Mouse (Mus musculus): Measurements from ENCODE around the gene Adprh.

DNA sequence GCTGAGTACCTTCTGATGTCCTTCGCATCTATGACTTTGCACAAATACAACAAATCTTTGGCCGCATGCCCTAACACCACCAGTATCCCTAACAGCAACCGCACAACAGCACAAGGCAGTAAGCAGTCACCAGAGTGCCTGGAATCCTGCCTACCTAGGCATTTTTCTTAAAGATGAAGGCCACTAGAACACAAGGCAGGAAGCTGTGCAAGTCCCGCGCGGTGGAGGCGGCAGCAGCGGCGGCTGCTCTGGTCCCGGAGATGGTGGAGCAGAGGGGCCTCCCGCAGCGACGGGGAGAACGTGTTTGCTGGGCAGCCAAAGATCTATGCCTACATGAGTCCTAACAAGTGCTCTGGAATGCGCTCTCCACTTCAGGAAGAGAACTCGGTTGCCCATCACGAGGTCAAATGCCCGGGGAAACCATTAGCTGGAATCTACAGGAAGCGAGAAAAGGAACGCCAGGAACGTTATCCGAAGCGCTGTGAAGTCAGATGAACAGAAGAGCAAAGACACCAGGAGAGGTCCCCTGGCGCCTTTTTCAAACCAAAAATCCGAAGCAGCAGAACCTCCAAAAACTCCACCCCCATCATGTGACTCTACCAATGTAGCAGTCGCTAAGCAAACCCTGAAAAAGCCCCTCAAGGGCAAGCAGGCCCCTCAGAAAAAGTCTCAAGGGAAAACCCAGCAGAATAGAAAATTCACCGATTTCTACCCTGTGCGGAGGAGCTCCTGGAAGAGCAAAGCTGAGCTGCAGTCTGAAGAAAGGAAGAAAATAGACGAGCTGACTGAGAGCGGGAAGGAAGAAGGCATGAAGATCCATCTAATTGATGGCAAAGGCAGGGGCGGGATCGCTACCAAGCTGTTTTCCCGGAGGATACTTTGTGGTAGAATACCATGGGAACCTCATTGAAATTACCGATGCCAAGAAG is 24.1 kb upstream of the Adprh start:
- no peak for TF ChIP-seq CTCF (IDR thresholded peaks at IDR 0.05; ENCODE audit: extremely low read depth, insufficient read length, insufficient replicate concordance, low read depth, low read length)
- TF ChIP-seq POLR2A (IDR thresholded peaks at IDR 0.05; ENCODE audit: low read depth, low read length): no peak
